ENCODE assay signal across 8 mouse cellular contexts in the genomic region with DNA sequence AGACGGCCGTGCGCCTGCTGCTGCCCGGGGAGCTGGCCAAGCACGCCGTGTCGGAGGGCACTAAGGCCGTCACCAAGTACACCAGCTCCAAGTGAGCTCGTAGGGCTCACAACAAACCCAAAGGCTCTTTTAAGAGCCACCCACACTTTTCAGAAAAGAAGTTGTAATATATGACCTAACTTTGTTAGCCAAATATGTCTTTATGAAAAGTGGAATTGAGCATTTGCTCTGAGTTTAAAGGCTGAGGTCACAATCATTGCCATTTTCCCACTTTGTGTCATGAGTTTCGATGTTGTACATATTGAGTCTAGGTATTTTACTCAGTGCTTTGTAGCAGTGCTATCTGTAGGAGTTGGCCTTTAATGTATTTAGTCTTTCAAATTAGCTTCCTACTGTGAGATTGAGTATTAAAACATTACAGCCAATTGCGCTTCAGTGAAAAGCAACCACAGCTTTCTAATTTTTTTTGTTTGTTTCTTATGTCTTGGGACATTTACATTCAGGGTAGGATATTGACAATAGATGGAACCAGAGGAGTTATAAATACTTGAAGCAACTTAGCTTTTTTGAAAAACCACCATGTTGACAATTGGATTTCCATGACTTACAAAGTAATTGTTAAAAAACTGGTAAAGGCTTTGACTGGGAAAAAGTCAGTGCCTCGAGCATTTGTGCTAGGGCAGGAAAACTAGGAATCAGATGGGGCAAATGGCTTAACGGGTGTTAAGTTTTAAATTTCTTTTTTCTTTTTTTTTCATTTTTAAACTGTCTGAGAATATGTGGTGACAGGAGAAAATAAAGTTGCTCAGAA. TPM values are rescaled to one million over a fixed set of nuclear protein-coding genes. Genes with fewer than 3 reads are reported as not detected.
DNase-seq lines count a peak whose midpoint lies in the region; ATAC-seq and TF ChIP-seq lines count a peak whose summit lies in the region.

No protein-coding gene starts in this region.

- 5% methylated on average over 10 of the region's 13 CpGs for WGBS in embryonic facial prominence, embryonic 11.5 days
- 7% methylated on average over 9 of the region's 13 CpGs for WGBS in intestine, postnatal 0 days
- WGBS in neural tube, embryonic 12.5 days = 2% methylated on average over 13 of the region's 13 CpGs

- peak overlapping the region; percentile 25 for H3K4me3 ChIP-seq in embryonic facial prominence, embryonic 11.5 days (ENCODE audit: low read depth, low read length)
- H3K4me3 ChIP-seq in intestine, postnatal 0 days (ENCODE audit: low read depth, low read length) = peak overlapping the region; percentile 36
- H3K4me3 ChIP-seq in neural tube, embryonic 12.5 days = peak overlapping the region; percentile 29

- H3K9ac ChIP-seq in embryonic facial prominence, embryonic 11.5 days (replicated peaks; ENCODE audit: low read length) = peak overlapping the region; percentile 54
- H3K9ac ChIP-seq in intestine, postnatal 0 days (ENCODE audit: low read depth, low read length) = no peak overlapping the region
- H3K9ac ChIP-seq in neural tube, embryonic 12.5 days = peak overlapping the region; percentile 38; the same call in 1 of the 2 replicates

- H3K4me1 ChIP-seq in embryonic facial prominence, embryonic 11.5 days (ENCODE audit: control insufficient read depth, insufficient read depth, low read length) = no peaks in the 10 kb centered on the region
- H3K4me1 ChIP-seq in intestine, postnatal 0 days (replicated peaks; ENCODE audit: control insufficient read depth, insufficient read depth, low read length) = peaks cover 4% of the 10 kb centered on the region; the same call in 1 of the 2 replicates
- H3K4me1 ChIP-seq in neural tube, embryonic 12.5 days = peaks cover 5% of the 10 kb centered on the region; the same call in 1 of the 2 replicates

- H3K36me3 ChIP-seq in embryonic facial prominence, embryonic 11.5 days (replicated peaks; ENCODE audit: control insufficient read depth, insufficient read depth, low read depth, low read length) = no peaks in the 10 kb centered on the region
- no peaks in the 10 kb centered on the region for H3K36me3 ChIP-seq in intestine, postnatal 0 days (ENCODE audit: control insufficient read depth, insufficient read depth)
- no peaks in the 10 kb centered on the region for H3K36me3 ChIP-seq in neural tube, embryonic 12.5 days

- no peaks in the 10 kb centered on the region for H3K9me3 ChIP-seq in embryonic facial prominence, embryonic 11.5 days (replicated peaks; ENCODE audit: control insufficient read depth, low read length)
- no peaks in the 10 kb centered on the region for H3K9me3 ChIP-seq in intestine, postnatal 0 days (ENCODE audit: control insufficient read depth)
- H3K9me3 ChIP-seq in neural tube, embryonic 12.5 days = no peaks in the 10 kb centered on the region

- H3K27me3 ChIP-seq in embryonic facial prominence, embryonic 11.5 days (ENCODE audit: control insufficient read depth, insufficient read depth, low read length) = no peaks in the 10 kb centered on the region
- no peaks in the 10 kb centered on the region for H3K27me3 ChIP-seq in intestine, postnatal 0 days (replicated peaks; ENCODE audit: control insufficient read depth, insufficient read depth, low read length)
- no peaks in the 10 kb centered on the region for H3K27me3 ChIP-seq in neural tube, embryonic 12.5 days (replicated peaks)

- H3K4me2 ChIP-seq in embryonic facial prominence, embryonic 11.5 days (ENCODE audit: low read depth, low read length) = peak overlapping the region; percentile 33
- H3K4me2 ChIP-seq in intestine, postnatal 0 days (replicated peaks; ENCODE audit: low read depth) = peak overlapping the region; percentile 68
- peak overlapping the region; percentile 60 for H3K4me2 ChIP-seq in neural tube, embryonic 12.5 days (replicated peaks)

- no peak for ATAC-seq in embryonic facial prominence, embryonic 11.5 days (replicated peaks; ENCODE audit: insufficient number of reproducible peaks, low FRiP score, low TSS enrichment, low read depth)
- no peak; the same call in 1 of the 2 replicates for ATAC-seq in intestine, postnatal 0 days
- peak; percentile 8; the same call in 1 of the 2 replicates for ATAC-seq in neural tube, embryonic 12.5 days (ENCODE audit: low FRiP score, low read depth)

- peak overlapping the region; percentile 99 for H3K27ac ChIP-seq in embryonic facial prominence, embryonic 11.5 days (replicated peaks; ENCODE audit: low read depth, low read length)
- H3K27ac ChIP-seq in intestine, postnatal 0 days (ENCODE audit: low read depth, low read length) = peak overlapping the region; percentile 94
- H3K27ac ChIP-seq in neural tube, embryonic 12.5 days = peak overlapping the region; percentile 94

- peak; percentile 56 for DNase-seq in retina, postnatal 1 day
- DNase-seq in retina, embryonic 14.5 days (ENCODE audit: low spot score) = no peak
- DNase-seq in embryonic facial prominence, embryonic 11.5 days (ENCODE audit: low spot score) = peak; percentile 68
- DNase-seq in gastrocnemius, adult 8-10 months (ENCODE audit: low spot score in 2 of 2) = no peak
- no peak for DNase-seq in spleen, adult 18-20 months
- DNase-seq in adrenal gland, postnatal 36 days = no peak

- no peak for TF ChIP-seq CTCF in intestine, postnatal 0 days (IDR thresholded peaks at IDR 0.05; ENCODE audit: low read depth)

RNA-seq across cellular contexts. Expression of gene Hist1h2bb, which starts 0.8 kb away (rescaled TPM):
- polyA plus RNA-seq in embryonic facial prominence, embryonic 11.5 days (2014; fragmentation: Nextera tagmentation; extraction: Ambion mirVana) = 2.6 and 2.9 TPM in 2 replicates
- polyA plus RNA-seq in intestine, postnatal 0 days (2015; fragmentation: Nextera tagmentation; extraction: Ambion mirVana) = 0.37 and 0.48 TPM in 2 replicates
- polyA plus RNA-seq in neural tube, embryonic 12.5 days (2016; fragmentation: Nextera tagmentation; extraction: Ambion mirVana) = 1.3 and 1.7 TPM in 2 replicates
- 1 to 10 TPM; 1.1 to 1.6 (median 1.4) TPM for total RNA-seq in gastrocnemius, adult 8-10 months (2022)
- 10 to 100 TPM; 34.0 to 41.3 TPM for total RNA-seq in adrenal gland, postnatal 36 days (2021)

RNA-seq across cellular contexts. Expression of gene Hist1h3c, which starts 1.9 kb away (rescaled TPM):
- polyA plus RNA-seq in embryonic facial prominence, embryonic 11.5 days (2014; fragmentation: Nextera tagmentation; extraction: Ambion mirVana) = 15.5 and 18.1 TPM in 2 replicates
- polyA plus RNA-seq in intestine, postnatal 0 days (2015; fragmentation: Nextera tagmentation; extraction: Ambion mirVana) = 1.2 and 1.4 TPM in 2 replicates
- 6.8 and 7.4 TPM in 2 replicates for polyA plus RNA-seq in neural tube, embryonic 12.5 days (2016; fragmentation: Nextera tagmentation; extraction: Ambion mirVana)
- not detected for total RNA-seq in gastrocnemius, adult 8-10 months (2022)
- total RNA-seq in adrenal gland, postnatal 36 days (2021) = 10 to 100 TPM; 20.5 to 26.8 TPM

RNA-seq across cellular contexts. Expression of gene Hist1h2ab, which starts 3.6 kb away (rescaled TPM):
- 48.1 and 54.7 TPM in 2 replicates for polyA plus RNA-seq in embryonic facial prominence, embryonic 11.5 days (2014; fragmentation: Nextera tagmentation; extraction: Ambion mirVana)
- polyA plus RNA-seq in intestine, postnatal 0 days (2015; fragmentation: Nextera tagmentation; extraction: Ambion mirVana) = 11.7 and 12.1 TPM in 2 replicates
- 28.5 and 44.2 TPM in 2 replicates for polyA plus RNA-seq in neural tube, embryonic 12.5 days (2016; fragmentation: Nextera tagmentation; extraction: Ambion mirVana)
- 1 to 10 TPM in 2 of 4 experiments, under 1 TPM in 1, not detected in 1; 0.97 to 4.9 (median 3.5) TPM for total RNA-seq in gastrocnemius, adult 8-10 months (2022)
- 10 to 100 TPM; 58.1 to 68.0 TPM for total RNA-seq in adrenal gland, postnatal 36 days (2021)

RNA-seq across cellular contexts. Expression of gene Hist1h3b, which starts 4.8 kb away (rescaled TPM):
- 8.3 and 10.5 TPM in 2 replicates for polyA plus RNA-seq in embryonic facial prominence, embryonic 11.5 days (2014; fragmentation: Nextera tagmentation; extraction: Ambion mirVana)
- 1.3 and 1.5 TPM in 2 replicates for polyA plus RNA-seq in intestine, postnatal 0 days (2015; fragmentation: Nextera tagmentation; extraction: Ambion mirVana)
- 5.8 and 10.0 TPM in 2 replicates for polyA plus RNA-seq in neural tube, embryonic 12.5 days (2016; fragmentation: Nextera tagmentation; extraction: Ambion mirVana)
- total RNA-seq in gastrocnemius, adult 8-10 months (2022) = 1 to 10 TPM in 2 of 4 experiments, not detected in 2; 2.7 to 2.8 TPM
- 10 to 100 TPM; 54.7 to 79.9 TPM for total RNA-seq in adrenal gland, postnatal 36 days (2021)

RNA-seq across cellular contexts. Expression of gene Hist1h1c, which starts 8.7 kb away (rescaled TPM):
- 18.8 and 19.7 TPM in 2 replicates for polyA plus RNA-seq in embryonic facial prominence, embryonic 11.5 days (2014; fragmentation: Nextera tagmentation; extraction: Ambion mirVana)
- 105 and 107 TPM in 2 replicates for polyA plus RNA-seq in intestine, postnatal 0 days (2015; fragmentation: Nextera tagmentation; extraction: Ambion mirVana)
- polyA plus RNA-seq in neural tube, embryonic 12.5 days (2016; fragmentation: Nextera tagmentation; extraction: Ambion mirVana) = 13.3 and 13.6 TPM in 2 replicates
- total RNA-seq in gastrocnemius, adult 8-10 months (2022) = 100 to 1,000 TPM; 196 to 246 (median 227) TPM
- total RNA-seq in adrenal gland, postnatal 36 days (2021) = 100 to 1,000 TPM; 145 to 279 TPM

Comparison
In these comparisons a context has a peak if more than half of its experiments do, and no peak if none do; other contexts are left out.
1. DNase-seq: peak in retina, postnatal 1 day (single experiment) and embryonic facial prominence, embryonic 11.5 days (single experiment); none in retina, embryonic 14.5 days (single experiment), gastrocnemius, adult 8-10 months (0 of 2), spleen, adult 18-20 months (0 of 2) and adrenal gland, postnatal 36 days (0 of 2).
2. Peak in every context shown above with its lines, with median percentiles within 50 percentile points of each other: H3K27ac ChIP-seq, H3K4me2 ChIP-seq and H3K4me3 ChIP-seq.